Mouse (Mus musculus): ENCODE data around the gene Lrch1. TPM values are rescaled to one million over a fixed set of nuclear protein-coding genes. Genes with fewer than 3 reads are reported as not detected.

Lrch1 gene
- total RNA-seq (2023), result 100 to 1,000 TPM; 104 to 141 TPM

DNA sequence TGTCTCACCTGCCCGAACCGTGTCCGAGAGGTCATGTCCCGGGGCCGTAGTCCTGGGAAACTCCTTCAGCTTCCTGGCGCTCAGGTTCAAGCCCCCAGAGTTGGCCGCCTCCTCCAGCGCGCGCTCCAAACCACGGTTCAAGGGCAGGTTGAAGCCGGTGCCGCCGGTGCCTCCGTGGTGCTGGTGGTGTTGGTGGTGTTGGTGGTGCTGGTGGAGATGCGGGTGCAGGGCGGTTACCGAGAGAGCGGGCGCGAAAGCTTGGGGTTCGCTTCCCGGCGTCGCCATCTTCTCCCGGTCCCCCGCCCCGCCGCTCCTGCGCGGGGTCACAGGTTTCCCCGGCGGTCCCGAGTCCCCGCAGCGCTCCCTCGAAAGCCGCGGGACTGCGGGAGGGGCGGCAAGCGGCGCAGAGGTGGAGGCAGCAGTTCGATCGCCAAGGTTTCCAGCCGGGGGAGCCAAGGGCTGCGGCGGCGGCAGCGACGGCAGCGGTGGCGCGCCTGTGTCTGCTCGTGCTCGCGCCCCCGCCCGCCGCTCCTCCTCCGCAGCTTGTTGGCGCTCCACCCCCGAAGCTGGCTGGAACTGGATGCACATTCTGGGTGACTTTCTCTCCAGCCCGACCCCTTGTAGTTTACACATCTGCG lies at the start of gene Lrch1:
Gene Lrch1 (minus strand): TSS at position 501 of the 638 bp plus-strand sequence.

GRCm38 (mm10) chr14:74732079-74732783 lies 215.4 kb downstream of the Lrch1 start, which contains the start of gene Esd:
TSS of gene Esd (plus strand) at chr14:74732297.

Other genes with a start within 250 kb of the Lrch1 start
- 10 to 100 TPM; 61.6 to 71.8 TPM for gene Esd, start 215.6 kb downstream of the Lrch1 start, total RNA-seq (2023)
- gene Rubcnl, start 68.2 kb upstream of the Lrch1 start, total RNA-seq (2023), result 100 to 1,000 TPM; 110 to 154 TPM
- gene Lrrc63, start 183.0 kb upstream of the Lrch1 start, total RNA-seq (2023), result not detected
- 100 to 1,000 TPM; 682 to 695 TPM for gene Lcp1, start 183.2 kb upstream of the Lrch1 start, total RNA-seq (2023)